Mouse (Mus musculus) liver, adult (tissue): ENCODE results near the gene Pak7.

Experiments
- GATA4 ChIP-seq: IDR thresholded peaks from 2 replicates; pipeline ENCODE4 v1.6.1; 2014; ENCODE audit warnings: mild to moderate bottlenecking, low read length; ENCODE audit not compliant: insufficient replicate concordance

Pak7 gene

GRCm38 (mm10) chr2:136231228-136231627 is 156.5 kb downstream of the Pak7 start:
- TF ChIP-seq GATA4, result no peak

GRCm38 (mm10) chr2:136204034-136204433 is 183.7 kb downstream of the Pak7 start:
- no peak for TF ChIP-seq GATA4

- TF ChIP-seq GATA4, result no peak
Measured at GRCm38 (mm10) chr2:136175030-136175429, 212.7 kb downstream of the Pak7 start.

- no peak for TF ChIP-seq GATA4
Measured at GRCm38 (mm10) chr2:136150752-136151151, 237.0 kb downstream of the Pak7 start.

- no peak for TF ChIP-seq GATA4
Measured at GRCm38 (mm10) chr2:136149530-136149929, 238.2 kb downstream of the Pak7 start.

GRCm38 (mm10) chr2:136148999-136149398 is 238.8 kb downstream of the Pak7 start:
- TF ChIP-seq GATA4, result no peak

GRCm38 (mm10) chr2:136140807-136141206 is 247.0 kb downstream of the Pak7 start:
- no peak for TF ChIP-seq GATA4

- no peak for TF ChIP-seq GATA4
Measured at GRCm38 (mm10) chr2:136139159-136140069, 248.4 kb downstream of the Pak7 start.

GRCm38 (mm10) chr2:136138451-136138850 is 249.3 kb downstream of the Pak7 start:
- TF ChIP-seq GATA4, result no peak

- no peak for TF ChIP-seq GATA4
Measured at GRCm38 (mm10) chr2:136121867-136122266, 265.9 kb downstream of the Pak7 start.

GRCm38 (mm10) chr2:136118006-136118405 is 269.8 kb downstream of the Pak7 start:
- TF ChIP-seq GATA4, result no peak

- no peak for TF ChIP-seq GATA4
Measured at GRCm38 (mm10) chr2:136113374-136113773, 274.4 kb downstream of the Pak7 start.

- no peak for TF ChIP-seq GATA4
Measured at GRCm38 (mm10) chr2:136109038-136109363, 278.8 kb downstream of the Pak7 start.

GRCm38 (mm10) chr2:136108124-136109037 is 279.4 kb downstream of the Pak7 start:
- no peak for TF ChIP-seq GATA4

- TF ChIP-seq GATA4, result no peak
Measured at GRCm38 (mm10) chr2:136107597-136107996, 280.2 kb downstream of the Pak7 start.

- TF ChIP-seq GATA4, result no peak
Measured at GRCm38 (mm10) chr2:136097143-136097542, 290.6 kb downstream of the Pak7 start.
